Mouse (Mus musculus): ENCODE results near the gene Cd151. TPM values are rescaled to one million over a fixed set of nuclear protein-coding genes. Genes with fewer than 3 reads are reported as not detected.

Cd151 gene
- polyA plus RNA-seq, 1 experiment: 58.4 TPM

GRCm38 (mm10) chr7:141435856-141436522, 31.2 kb upstream of the Cd151 start:
- H3K4me1 ChIP-seq (ENCODE audit: control insufficient read depth, insufficient read depth, low read length): 0 out of 2 replicates have a peak, but pooled peaks cover 10% of the 10 kb centered on the region
- H3K4me3 ChIP-seq (ENCODE audit: insufficient read depth, low read length): no peak overlapping the region; the same call in 1 of the 2 replicates
- TF ChIP-seq POLR2A (IDR thresholded peaks at IDR 0.05; ENCODE audit: low read depth, low read length) (no peak), CTCF (IDR thresholded peaks at IDR 0.05; ENCODE audit: borderline replicate concordance, insufficient read depth, low read length) (no peak)
- no peak overlapping the region for H3K27ac ChIP-seq (ENCODE audit: insufficient read depth, low read length)

GRCm38 (mm10) chr7:141436523-141436892, 30.7 kb upstream of the Cd151 start:
- peak overlapping the region; percentile 73 for H3K4me3 ChIP-seq (ENCODE audit: insufficient read depth, low read length)
- TF ChIP-seq POLR2A (IDR thresholded peaks at IDR 0.05; ENCODE audit: low read depth, low read length) (no peak), CTCF (IDR thresholded peaks at IDR 0.05; ENCODE audit: borderline replicate concordance, insufficient read depth, low read length) (no peak)
- H3K27ac ChIP-seq (ENCODE audit: insufficient read depth, low read length): no peak overlapping the region
- 0 out of 2 replicates have a peak, but pooled peaks cover 10% of the 10 kb centered on the region for H3K4me1 ChIP-seq (ENCODE audit: control insufficient read depth, insufficient read depth, low read length)

- Histone ChIP-seq H3K27ac (ENCODE audit: insufficient read depth, low read length) (peak within 1 kb of the TSS; percentile 21; the same call in 1 of the 2 replicates), H3K4me3 (ENCODE audit: insufficient read depth, low read length) (peak within 1 kb of the TSS; percentile 73), H3K4me1 (ENCODE audit: control insufficient read depth, insufficient read depth, low read length) (peaks cover 10% of the 10 kb centered on the region; the same call in 1 of the 2 replicates)
- TF ChIP-seq POLR2A (IDR thresholded peaks at IDR 0.05; ENCODE audit: low read depth, low read length) (peak; percentile 83), CTCF (IDR thresholded peaks at IDR 0.05; ENCODE audit: borderline replicate concordance, insufficient read depth, low read length) (0 out of 2 replicates have a peak, but pooled peaks have one; percentile 26)
Measured at GRCm38 (mm10) chr7:141437178-141438120, 29.7 kb upstream of the Cd151 start, which contains the start of gene Slc25a22. TSS of gene Slc25a22 (minus strand) at chr7:141437892.

- Histone ChIP-seq H3K27ac (ENCODE audit: insufficient read depth, low read length) (no peak overlapping the region), H3K4me1 (ENCODE audit: control insufficient read depth, insufficient read depth, low read length) (peaks cover 10% of the 10 kb centered on the region; the same call in 1 of the 2 replicates), H3K4me3 (ENCODE audit: insufficient read depth, low read length) (no peak overlapping the region)
- no peak for TF ChIP-seq CTCF (IDR thresholded peaks at IDR 0.05; ENCODE audit: borderline replicate concordance, insufficient read depth, low read length)
- TF ChIP-seq POLR2A (IDR thresholded peaks at IDR 0.05; ENCODE audit: low read depth, low read length): no peak
Measured at GRCm38 (mm10) chr7:141438201-141438968, 28.8 kb upstream of the Cd151 start.

GRCm38 (mm10) chr7:141439140-141439679, 28.0 kb upstream of the Cd151 start:
- H3K27ac ChIP-seq (ENCODE audit: insufficient read depth, low read length): no peak overlapping the region
- no peak for TF ChIP-seq POLR2A (IDR thresholded peaks at IDR 0.05; ENCODE audit: low read depth, low read length)
- TF ChIP-seq CTCF (IDR thresholded peaks at IDR 0.05; ENCODE audit: borderline replicate concordance, insufficient read depth, low read length): no peak
- peaks cover 10% of the 10 kb centered on the region; the same call in 1 of the 2 replicates for H3K4me1 ChIP-seq (ENCODE audit: control insufficient read depth, insufficient read depth, low read length)
- no peak overlapping the region for H3K4me3 ChIP-seq (ENCODE audit: insufficient read depth, low read length)

- no peak overlapping the region for H3K4me3 ChIP-seq (ENCODE audit: insufficient read depth, low read length)
- H3K27ac ChIP-seq (ENCODE audit: insufficient read depth, low read length): no peak overlapping the region
- TF ChIP-seq POLR2A (IDR thresholded peaks at IDR 0.05; ENCODE audit: low read depth, low read length) (no peak), CTCF (IDR thresholded peaks at IDR 0.05; ENCODE audit: borderline replicate concordance, insufficient read depth, low read length) (no peak)
- H3K4me1 ChIP-seq (ENCODE audit: control insufficient read depth, insufficient read depth, low read length): peaks cover 10% of the 10 kb centered on the region; the same call in 1 of the 2 replicates
Measured at GRCm38 (mm10) chr7:141439811-141440210, 27.4 kb upstream of the Cd151 start.

GRCm38 (mm10) chr7:141440613-141441012, 26.6 kb upstream of the Cd151 start:
- Histone ChIP-seq H3K4me1 (ENCODE audit: control insufficient read depth, insufficient read depth, low read length) (peaks cover 7% of the 10 kb centered on the region; the same call in 1 of the 2 replicates), H3K27ac (ENCODE audit: insufficient read depth, low read length) (no peak overlapping the region), H3K4me3 (ENCODE audit: insufficient read depth, low read length) (no peak overlapping the region)
- peak; percentile 68; the same call in 1 of the 2 replicates for TF ChIP-seq CTCF (IDR thresholded peaks at IDR 0.05; ENCODE audit: borderline replicate concordance, insufficient read depth, low read length)
- no peak for TF ChIP-seq POLR2A (IDR thresholded peaks at IDR 0.05; ENCODE audit: low read depth, low read length)

GRCm38 (mm10) chr7:141441460-141441859, 25.7 kb upstream of the Cd151 start:
- Histone ChIP-seq H3K4me3 (ENCODE audit: insufficient read depth, low read length) (peak overlapping the region; percentile 63), H3K27ac (ENCODE audit: insufficient read depth, low read length) (no peak overlapping the region), H3K4me1 (ENCODE audit: control insufficient read depth, insufficient read depth, low read length) (peaks cover 3% of the 10 kb centered on the region; the same call in 1 of the 2 replicates)
- TF ChIP-seq CTCF (IDR thresholded peaks at IDR 0.05; ENCODE audit: borderline replicate concordance, insufficient read depth, low read length): no peak
- no peak for TF ChIP-seq POLR2A (IDR thresholded peaks at IDR 0.05; ENCODE audit: low read depth, low read length)

GRCm38 (mm10) chr7:141442199-141442598, 25.0 kb upstream of the Cd151 start:
- no peak overlapping the region for H3K27ac ChIP-seq (ENCODE audit: insufficient read depth, low read length)
- H3K4me1 ChIP-seq (ENCODE audit: control insufficient read depth, insufficient read depth, low read length): peaks cover 3% of the 10 kb centered on the region; the same call in 1 of the 2 replicates
- TF ChIP-seq POLR2A (IDR thresholded peaks at IDR 0.05; ENCODE audit: low read depth, low read length): no peak
- TF ChIP-seq CTCF (IDR thresholded peaks at IDR 0.05; ENCODE audit: borderline replicate concordance, insufficient read depth, low read length): no peak
- peak overlapping the region; percentile 63 for H3K4me3 ChIP-seq (ENCODE audit: insufficient read depth, low read length)
